Mouse (Mus musculus): Measurements from ENCODE around the gene Sycp2l. TPM values are rescaled to one million over a fixed set of nuclear protein-coding genes. Genes with fewer than 3 reads are reported as not detected.

Sycp2l gene
- polyA plus RNA-seq, 1 experiment from 2014 or later = not detected

GRCm38 (mm10) chr13:41094160-41094559 is 19.9 kb upstream of the Sycp2l start:
- Histone ChIP-seq H3K9me3 (no peaks in the 10 kb centered on the region), H3K9ac (no peak overlapping the region), H3K27me3 (no peaks in the 10 kb centered on the region), H3K4me3 (no peak overlapping the region), H3K4me1 (replicated peaks) (no peaks in the 10 kb centered on the region), H3K4me2 (no peak overlapping the region), H3K27ac (replicated peaks) (no peak overlapping the region), H3K36me3 (no peaks in the 10 kb centered on the region)
- 73% methylated on average over 10 of the region's 10 CpGs for WGBS
- ATAC-seq (ENCODE audit: low read depth) = no peak

GRCm38 (mm10) chr13:41097324-41098058 is 16.6 kb upstream of the Sycp2l start:
- no peak overlapping the region for H3K4me3 ChIP-seq
- H3K9ac ChIP-seq = no peak overlapping the region
- H3K27ac ChIP-seq (replicated peaks) = no peak overlapping the region
- H3K36me3 ChIP-seq = no peaks in the 10 kb centered on the region
- 87% methylated on average over 16 of the region's 16 CpGs for WGBS
- no peak overlapping the region for H3K4me2 ChIP-seq
- H3K4me1 ChIP-seq (replicated peaks) = no peaks in the 10 kb centered on the region
- H3K9me3 ChIP-seq = no peaks in the 10 kb centered on the region
- ATAC-seq (ENCODE audit: low read depth) = no peak
- H3K27me3 ChIP-seq = no peaks in the 10 kb centered on the region

GRCm38 (mm10) chr13:41098325-41098724 is 15.8 kb upstream of the Sycp2l start:
- H3K4me2 ChIP-seq = no peak overlapping the region
- no peak overlapping the region for H3K27ac ChIP-seq (replicated peaks)
- 84% methylated on average over 15 of the region's 15 CpGs for WGBS
- no peak overlapping the region for H3K4me3 ChIP-seq
- no peaks in the 10 kb centered on the region for H3K36me3 ChIP-seq
- ATAC-seq (ENCODE audit: low read depth) = no peak
- H3K27me3 ChIP-seq = no peaks in the 10 kb centered on the region
- H3K4me1 ChIP-seq (replicated peaks) = no peaks in the 10 kb centered on the region
- no peak overlapping the region for H3K9ac ChIP-seq
- H3K9me3 ChIP-seq = no peaks in the 10 kb centered on the region

GRCm38 (mm10) chr13:41100031-41100430 is 14.1 kb upstream of the Sycp2l start:
- H3K4me1 ChIP-seq (replicated peaks) = no peaks in the 10 kb centered on the region
- no peak overlapping the region for H3K4me3 ChIP-seq
- H3K9me3 ChIP-seq = no peaks in the 10 kb centered on the region
- no peak for ATAC-seq (ENCODE audit: low read depth)
- no peak overlapping the region for H3K4me2 ChIP-seq
- H3K27ac ChIP-seq (replicated peaks) = no peak overlapping the region
- no peaks in the 10 kb centered on the region for H3K36me3 ChIP-seq
- 87% methylated on average over 2 of the region's 2 CpGs for WGBS
- no peaks in the 10 kb centered on the region for H3K27me3 ChIP-seq
- no peak overlapping the region for H3K9ac ChIP-seq

- Histone ChIP-seq H3K4me3 (no peak overlapping the region), H3K36me3 (no peaks in the 10 kb centered on the region), H3K9ac (no peak overlapping the region), H3K27ac (replicated peaks) (no peak overlapping the region), H3K4me2 (no peak overlapping the region), H3K27me3 (no peaks in the 10 kb centered on the region), H3K4me1 (replicated peaks) (no peaks in the 10 kb centered on the region), H3K9me3 (no peaks in the 10 kb centered on the region)
- WGBS = 80% methylated on average over 12 of the region's 12 CpGs
- no peak for ATAC-seq (ENCODE audit: low read depth)
Observed at GRCm38 (mm10) chr13:41103841-41104525, 10.1 kb upstream of the Sycp2l start.

GRCm38 (mm10) chr13:41105541-41105940 is 8.6 kb upstream of the Sycp2l start:
- H3K4me1 ChIP-seq (replicated peaks) = no peaks in the 10 kb centered on the region
- no peak overlapping the region for H3K4me2 ChIP-seq
- no peak overlapping the region for H3K4me3 ChIP-seq
- H3K9me3 ChIP-seq = no peaks in the 10 kb centered on the region
- no peak overlapping the region for H3K9ac ChIP-seq
- no peak for ATAC-seq (ENCODE audit: low read depth)
- no peak overlapping the region for H3K27ac ChIP-seq (replicated peaks)
- no peaks in the 10 kb centered on the region for H3K36me3 ChIP-seq
- WGBS = 93% methylated on average over 13 of the region's 13 CpGs
- H3K27me3 ChIP-seq = 0 out of 2 replicates have a peak, but pooled peaks cover 3% of the 10 kb centered on the region

- WGBS = 71% methylated on average over 3 of the region's 3 CpGs
- no peak for ATAC-seq (ENCODE audit: low read depth)
- no peak within 1 kb of the TSS for H3K4me3 ChIP-seq
Observed at GRCm38 (mm10) chr13:41110935-41111334, 3.2 kb upstream of the Sycp2l start, which contains the start of gene Gcm2. Gcm2 (minus strand) TSS chr13:41111035.

GRCm38 (mm10) chr13:41119152-41119945 is 5.2 kb downstream of the Sycp2l start:
- 39% methylated on average over 9 of the region's 9 CpGs for WGBS
- Histone ChIP-seq H3K36me3 (no peaks in the 10 kb centered on the region), H3K4me1 (replicated peaks) (no peaks in the 10 kb centered on the region), H3K9ac (no peak overlapping the region), H3K4me2 (no peak overlapping the region), H3K9me3 (no peaks in the 10 kb centered on the region), H3K4me3 (no peak overlapping the region), H3K27ac (replicated peaks) (no peak overlapping the region), H3K27me3 (peaks cover 13% of the 10 kb centered on the region)
- ATAC-seq (ENCODE audit: low read depth) = no peak

More at GRCm38 (mm10) chr13:41110935-41111334, 3.2 kb upstream of the Sycp2l start, which contains the start of gene Gcm2:
- no peaks in the 10 kb centered on the region for H3K9me3 ChIP-seq
- no peaks in the 10 kb centered on the region for H3K36me3 ChIP-seq
- peaks cover 35% of the 10 kb centered on the region for H3K27me3 ChIP-seq
- H3K9ac ChIP-seq = no peak within 1 kb of the TSS
- no peaks in the 10 kb centered on the region for H3K4me1 ChIP-seq (replicated peaks)
- H3K4me2 ChIP-seq = no peak within 1 kb of the TSS
- no peak within 1 kb of the TSS for H3K27ac ChIP-seq (replicated peaks)

- no peaks in the 10 kb centered on the region for H3K27me3 ChIP-seq
- no peak overlapping the region for H3K4me2 ChIP-seq
- H3K36me3 ChIP-seq = no peaks in the 10 kb centered on the region
- no peaks in the 10 kb centered on the region for H3K4me1 ChIP-seq (replicated peaks)
- H3K4me3 ChIP-seq = no peak overlapping the region
- 83% methylated on average over 6 of the region's 6 CpGs for WGBS
- no peak overlapping the region for H3K27ac ChIP-seq (replicated peaks)
- H3K9ac ChIP-seq = no peak overlapping the region
- ATAC-seq (ENCODE audit: low read depth) = no peak
- no peaks in the 10 kb centered on the region for H3K9me3 ChIP-seq
Observed at GRCm38 (mm10) chr13:41123666-41124225, 9.6 kb downstream of the Sycp2l start.

GRCm38 (mm10) chr13:41128326-41128725 is 14.2 kb downstream of the Sycp2l start:
- Histone ChIP-seq H3K4me2 (no peak overlapping the region), H3K9me3 (no peaks in the 10 kb centered on the region), H3K36me3 (no peaks in the 10 kb centered on the region), H3K9ac (no peak overlapping the region), H3K4me1 (replicated peaks) (no peaks in the 10 kb centered on the region), H3K27ac (replicated peaks) (no peak overlapping the region), H3K27me3 (no peaks in the 10 kb centered on the region), H3K4me3 (no peak overlapping the region)
- 90% methylated on average over 8 of the region's 8 CpGs for WGBS
- no peak for ATAC-seq (ENCODE audit: low read depth)

- WGBS = 91% methylated on average over 8 of the region's 8 CpGs
- no peak for ATAC-seq (ENCODE audit: low read depth)
- Histone ChIP-seq H3K4me3 (no peak overlapping the region), H3K27me3 (no peaks in the 10 kb centered on the region), H3K36me3 (no peaks in the 10 kb centered on the region), H3K9me3 (no peaks in the 10 kb centered on the region), H3K9ac (no peak overlapping the region), H3K4me1 (replicated peaks) (no peaks in the 10 kb centered on the region), H3K27ac (replicated peaks) (no peak overlapping the region), H3K4me2 (no peak overlapping the region)
Observed at GRCm38 (mm10) chr13:41129061-41129460, 15.0 kb downstream of the Sycp2l start.

- H3K27me3 ChIP-seq = no peaks in the 10 kb centered on the region
- WGBS = 8% methylated on average over 6 of the region's 6 CpGs
- no peaks in the 10 kb centered on the region for H3K4me1 ChIP-seq (replicated peaks)
- H3K4me2 ChIP-seq = no peak overlapping the region
- H3K4me3 ChIP-seq = no peak overlapping the region
- no peak overlapping the region for H3K9ac ChIP-seq
- H3K27ac ChIP-seq (replicated peaks) = no peak overlapping the region
- H3K9me3 ChIP-seq = no peaks in the 10 kb centered on the region
- H3K36me3 ChIP-seq = no peaks in the 10 kb centered on the region
- ATAC-seq (ENCODE audit: low read depth) = no peak
Observed at GRCm38 (mm10) chr13:41134901-41135300, 20.8 kb downstream of the Sycp2l start.

Measured in neural tube, embryonic 13.5 days (tissue).